Mouse (Mus musculus) midbrain, embryonic 14.5 days (tissue): ENCODE data around the gene Gnb3. TPM values are rescaled to one million over a fixed set of nuclear protein-coding genes. Genes with fewer than 3 reads are reported as not detected.
A peak's percentile ranks its signal among the peaks of the same experiment; 100 is the strongest.
"Not testable (repeated sequence)": the region's sequence is repeated elsewhere in the genome, so short reads cannot be mapped to it uniquely, and the experiment has no call there.

Experiments used
- ATAC-seq: fragments of 200-750 bp; cut with Nextera tagmentation; 2 replicates; pipeline ENCODE4 v1.8.0; 2017; ENCODE audit warnings: moderate number of reproducible peaks, moderate library complexity; ENCODE audit not compliant: low FRiP score, low TSS enrichment
- DNase-seq: peaks from one replicate; pipeline ENCODE4 v3.0.0-alpha.2; 2015
- H3K27ac ChIP-seq: fragments of 300-500 bp; sonication (generic); replicated peaks from 2 replicates; pipeline ENCODE4 v1.5.1; 2014; ENCODE audit warnings: mild to moderate bottlenecking, low read depth, low read length, moderate library complexity
- H3K27me3 ChIP-seq: fragments of 300-500 bp; sonication (generic); 2 replicates; pipeline ENCODE4 v1.6.1; 2014; ENCODE audit warnings: low read length, control low read depth, mixed read lengths; ENCODE audit not compliant: control insufficient read depth, insufficient read depth
- H3K36me3 ChIP-seq: fragments of 300-500 bp; sonication (generic); 2 replicates; pipeline ENCODE4 v1.6.1; 2014; ENCODE audit warnings: low read length, control low read depth; ENCODE audit not compliant: control insufficient read depth, insufficient read depth
- H3K4me1 ChIP-seq: fragments of 300-500 bp; sonication (generic); 2 replicates; pipeline ENCODE4 v1.6.1; 2014; ENCODE audit warnings: mild to moderate bottlenecking, antibody characterized with exemption, low read length, control low read depth; ENCODE audit not compliant: control insufficient read depth, insufficient read depth
- H3K4me2 ChIP-seq: fragments of 300-500 bp; sonication (generic); 2 replicates; pipeline ENCODE4 v1.6.1; 2014; ENCODE audit warnings: mild to moderate bottlenecking, low read length, moderate library complexity
- H3K4me3 ChIP-seq: fragments of 300-500 bp; sonication (generic); replicated peaks from 2 replicates; pipeline ENCODE4 v1.5.1; 2014; ENCODE audit warnings: low read depth, low read length
- H3K9ac ChIP-seq: fragments of 300-500 bp; sonication (generic); replicated peaks from 2 replicates; pipeline ENCODE4 v1.6.1; 2014; ENCODE audit warnings: mild to moderate bottlenecking, low read length, moderate library complexity
- H3K9me3 ChIP-seq: fragments of 300-500 bp; sonication (generic); 2 replicates; pipeline ENCODE4 v1.6.1; 2016; ENCODE audit warnings: low read length, control low read depth, mixed read lengths; ENCODE audit not compliant: control insufficient read depth
- WGBS: fragments of 180-500 bp; shearing (Covaris S2); extraction: QIAGEN DNeasy Blood & Tissue Kit; methylation state at CpG from one replicate; pipeline ENCODE4 v1.1.7; 2014; 5-methylcytosine and 5-hydroxymethylcytosine counted together
- polyA plus RNA-seq: library from polyadenylated mRNA; unstranded; fragments of >200 nt; fragmentation: Nextera tagmentation; extraction: Ambion mirVana; gene quantifications from 2 replicates; pipeline ENCODE4 v1.2.1, GENCODE M21; 2014

Gnb3 gene
- polyA plus RNA-seq, 1 experiment from 2014 or later: 4.5 TPM

DNA sequence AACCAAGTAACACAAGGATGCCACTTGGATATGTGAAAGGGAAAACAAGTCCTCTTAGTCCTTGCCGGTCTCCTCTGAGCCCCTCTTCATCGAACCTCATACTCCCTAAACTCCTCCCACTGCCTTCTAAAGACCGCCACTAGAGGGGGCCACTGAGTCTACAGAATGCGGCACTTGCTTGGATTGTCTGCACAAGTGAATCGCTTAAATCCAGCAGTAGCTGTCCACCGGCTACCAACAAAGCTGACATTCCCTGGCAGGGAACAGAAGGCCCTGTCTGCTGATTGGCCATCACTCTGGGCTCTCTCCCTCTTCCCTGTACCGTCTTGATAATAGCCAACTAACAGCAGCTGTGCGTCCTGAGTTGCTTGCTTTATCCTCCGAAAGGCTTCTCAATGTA lies 7.2 kb upstream of the Gnb3 start:
- H3K27ac ChIP-seq: peak overlapping the region; percentile 63
- no peaks in the 10 kb centered on the region for H3K9me3 ChIP-seq
- DNase-seq: peak; percentile 97
- peak; percentile 84 for ATAC-seq
- WGBS: 3% methylated on average over 9 of the region's 9 CpGs
- 0 out of 2 replicates have a peak overlapping the region, but pooled peaks have one; percentile 14 for H3K4me2 ChIP-seq
- H3K4me1 ChIP-seq: no peaks in the 10 kb centered on the region
- H3K9ac ChIP-seq: no peak overlapping the region
- no peak overlapping the region for H3K4me3 ChIP-seq
- peaks cover 21% of the 10 kb centered on the region for H3K36me3 ChIP-seq
- no peaks in the 10 kb centered on the region for H3K27me3 ChIP-seq

DNA sequence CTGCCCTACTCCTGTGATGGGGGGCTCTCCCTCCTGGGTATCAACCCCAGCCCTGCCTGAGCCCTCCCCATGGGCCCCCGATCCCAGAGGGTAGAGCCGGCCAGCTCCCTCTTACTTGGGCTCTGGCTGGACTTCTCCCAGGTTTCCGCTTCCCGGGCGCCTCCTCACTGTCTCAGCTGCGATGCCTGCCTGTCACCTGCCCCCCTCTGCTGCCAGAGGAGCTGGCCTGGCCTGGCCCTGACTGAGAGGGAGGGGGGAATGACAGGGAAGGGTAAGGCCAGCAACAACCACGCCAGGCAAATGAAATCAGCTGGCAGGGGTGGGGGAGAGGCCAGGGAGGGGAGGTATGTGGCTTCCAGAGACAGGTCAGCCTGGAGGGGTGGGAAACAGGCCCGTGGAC lies 270 bp downstream of the Gnb3 start:
- H3K9ac ChIP-seq: 0 out of 2 replicates have a peak overlapping the region, but pooled peaks have one; percentile 23

DNA sequence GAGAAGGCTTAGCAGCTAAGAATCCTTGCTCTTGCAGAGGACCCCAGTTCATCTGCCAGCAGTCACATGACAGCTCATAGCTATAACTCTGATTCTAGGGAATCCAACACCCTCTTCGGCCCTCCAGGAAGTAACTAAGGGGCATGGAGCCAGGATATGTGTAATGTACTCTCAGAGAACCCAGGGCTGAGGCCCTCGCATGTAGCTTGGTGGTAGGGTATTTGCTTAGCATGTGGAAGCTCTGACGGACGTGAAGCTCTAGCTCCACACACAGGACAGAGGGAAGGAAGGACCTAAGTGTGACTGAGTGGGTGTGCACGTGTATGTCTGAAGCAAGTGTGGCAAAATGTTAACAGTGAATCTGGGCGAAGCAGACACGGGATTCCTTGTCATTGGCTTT lies 3.7 kb downstream of the Gnb3 start:
- Histone ChIP-seq H3K9ac (no peak overlapping the region), H3K36me3 (no peaks in the 10 kb centered on the region; the same call in 1 of the 2 replicates), H3K4me1 (peaks cover 17% of the 10 kb centered on the region), H3K4me3 (no peak overlapping the region), H3K4me2 (no peak overlapping the region), H3K9me3 (no peaks in the 10 kb centered on the region), H3K27ac (no peak overlapping the region), H3K27me3 (no peaks in the 10 kb centered on the region)
- DNase-seq (no peak), ATAC-seq (no peak)
- 84% methylated on average over 7 of the region's 7 CpGs for WGBS

More for the DNA sequence above, 270 bp downstream of the Gnb3 start:
- Histone ChIP-seq H3K27me3 (no peaks in the 10 kb centered on the region), H3K36me3 (peaks cover 7% of the 10 kb centered on the region; the same call in 1 of the 2 replicates), H3K4me1 (peaks cover 17% of the 10 kb centered on the region), H3K27ac (peak overlapping the region; percentile 62), H3K4me3 (no peak overlapping the region), H3K4me2 (peak overlapping the region; percentile 30), H3K9me3 (no peaks in the 10 kb centered on the region)
- ATAC-seq: 0 out of 2 replicates have a peak, but pooled peaks have one; percentile 37
- 7% methylated on average over 8 of the region's 8 CpGs for WGBS
- DNase-seq: peak; percentile 20

DNA sequence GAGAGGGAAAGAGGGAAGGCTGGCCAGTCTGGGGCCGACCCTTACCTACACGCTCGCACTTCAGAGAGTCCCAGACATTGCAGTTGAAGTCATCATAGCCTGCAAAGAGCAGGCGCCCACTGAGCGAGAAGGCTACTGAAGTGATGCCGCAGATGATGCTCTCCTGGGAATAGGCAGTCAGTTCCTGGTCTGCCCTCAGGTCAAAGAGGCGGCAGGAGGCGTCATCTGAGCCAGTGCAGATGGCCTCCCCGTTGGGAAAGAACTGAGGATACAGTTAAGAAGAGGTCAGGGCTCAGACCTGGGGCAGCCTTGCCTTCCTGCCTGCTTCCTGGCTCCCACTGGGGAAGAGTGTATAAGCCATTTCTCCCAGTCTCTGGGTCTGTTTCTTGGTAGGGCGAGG lies 4.5 kb downstream of the Gnb3 start:
- H3K4me3 ChIP-seq: no peak overlapping the region
- H3K27me3 ChIP-seq: no peaks in the 10 kb centered on the region
- no peak for ATAC-seq
- peaks cover 14% of the 10 kb centered on the region for H3K4me1 ChIP-seq
- H3K9me3 ChIP-seq: no peaks in the 10 kb centered on the region
- WGBS: 68% methylated on average over 10 of the region's 10 CpGs
- H3K27ac ChIP-seq: no peak overlapping the region
- no peak for DNase-seq
- no peak overlapping the region for H3K4me2 ChIP-seq
- H3K9ac ChIP-seq: no peak overlapping the region
- H3K36me3 ChIP-seq: no peaks in the 10 kb centered on the region

DNA sequence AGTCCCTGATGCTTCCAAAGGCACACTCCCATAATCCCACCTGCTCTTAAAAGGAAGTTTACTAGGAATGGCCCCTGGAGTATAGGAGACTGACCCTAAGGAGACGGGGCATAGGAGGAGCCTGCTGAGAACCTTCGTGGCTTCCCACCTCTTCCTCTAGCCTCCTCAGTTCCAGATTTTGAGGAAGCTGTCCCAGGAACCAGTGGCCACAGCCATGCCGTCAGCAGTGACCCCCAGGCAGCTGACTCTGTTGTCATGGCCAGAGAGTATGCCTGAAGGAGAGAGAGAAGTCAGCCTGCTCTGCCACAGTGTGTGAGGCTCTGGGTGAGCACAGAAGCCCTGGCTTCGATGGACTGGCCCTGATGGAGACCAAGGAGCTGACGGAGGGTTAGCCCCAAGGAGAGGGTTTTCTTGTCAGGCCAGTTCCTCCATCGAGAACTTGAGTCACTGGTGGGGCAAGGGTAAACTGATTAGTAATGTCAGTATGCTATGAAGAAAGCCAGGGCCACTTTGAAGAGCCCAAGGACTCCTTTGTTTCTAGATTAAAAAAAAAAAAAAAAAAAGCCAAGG lies 5.5 kb downstream of the Gnb3 start:
- no peak for ATAC-seq
- H3K9me3 ChIP-seq: no peaks in the 10 kb centered on the region
- no peak overlapping the region for H3K4me2 ChIP-seq
- DNase-seq: no peak
- 83% methylated on average over 6 of the region's 6 CpGs for WGBS
- H3K36me3 ChIP-seq: no peaks in the 10 kb centered on the region
- no peaks in the 10 kb centered on the region for H3K27me3 ChIP-seq
- H3K4me3 ChIP-seq: no peak overlapping the region
- H3K4me1 ChIP-seq: peaks cover 9% of the 10 kb centered on the region
- no peak overlapping the region for H3K9ac ChIP-seq
- H3K27ac ChIP-seq: no peak overlapping the region

DNA sequence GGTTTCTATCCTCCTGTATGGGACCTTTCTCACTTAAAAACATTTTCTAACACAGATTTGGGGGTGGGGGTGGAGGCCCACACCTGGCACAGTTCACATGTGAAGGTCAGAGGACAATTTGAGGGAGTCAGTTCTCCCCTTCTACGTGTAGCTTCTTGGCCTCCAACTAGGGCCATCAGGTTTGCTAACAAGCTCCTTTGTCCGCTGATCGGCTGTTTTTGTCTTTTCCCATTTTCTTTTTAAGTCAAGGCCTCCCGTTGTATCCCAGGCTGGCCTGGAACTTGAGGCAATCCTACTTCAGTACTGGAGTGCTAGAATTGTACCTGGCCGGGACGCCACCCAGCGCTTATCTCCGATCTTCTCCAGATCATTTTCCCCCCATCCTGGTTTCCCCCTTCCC lies 8.4 kb downstream of the Gnb3 start:
- Histone ChIP-seq H3K27ac (no peak overlapping the region), H3K36me3 (0 out of 2 replicates have a peak, but pooled peaks cover 4% of the 10 kb centered on the region), H3K4me3 (no peak overlapping the region), H3K9ac (no peak overlapping the region), H3K27me3 (no peaks in the 10 kb centered on the region), H3K4me1 (peaks cover 15% of the 10 kb centered on the region), H3K4me2 (no peak overlapping the region), H3K9me3 (no peaks in the 10 kb centered on the region)
- ATAC-seq (no peak), DNase-seq (no peak)
- WGBS: 95% methylated on average over 8 of the region's 8 CpGs

DNA sequence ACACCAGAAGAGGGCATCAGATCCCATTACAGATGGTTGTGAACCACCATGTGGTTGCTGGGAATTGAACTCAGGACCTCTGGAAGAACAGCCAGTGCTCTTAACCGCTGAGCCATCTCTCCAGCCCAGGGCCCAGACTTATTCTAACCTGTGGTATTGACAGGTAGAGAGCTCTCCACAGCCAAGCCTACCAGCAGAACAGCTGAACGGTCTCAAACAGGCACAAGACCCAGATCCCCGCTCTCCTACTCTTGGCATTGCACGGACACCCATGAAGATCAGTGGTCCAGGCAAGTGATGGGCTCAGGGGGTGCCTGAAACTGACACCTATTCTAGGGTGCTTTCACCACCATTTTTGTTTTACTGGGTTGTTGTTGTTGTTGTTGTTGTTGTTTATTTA lies 8.9 kb downstream of the Gnb3 start:
- Histone ChIP-seq H3K4me2 (peak overlapping the region; percentile 67; the same call in 1 of the 2 replicates), H3K4me1 (peaks cover 15% of the 10 kb centered on the region)
- DNase-seq, H3K36me3 ChIP-seq, ATAC-seq, H3K9ac ChIP-seq, H3K27ac ChIP-seq, H3K9me3 ChIP-seq, H3K27me3 ChIP-seq, H3K4me3 ChIP-seq: not testable (repeated sequence)
- WGBS: 92% methylated on average over 4 of the region's 4 CpGs

DNA sequence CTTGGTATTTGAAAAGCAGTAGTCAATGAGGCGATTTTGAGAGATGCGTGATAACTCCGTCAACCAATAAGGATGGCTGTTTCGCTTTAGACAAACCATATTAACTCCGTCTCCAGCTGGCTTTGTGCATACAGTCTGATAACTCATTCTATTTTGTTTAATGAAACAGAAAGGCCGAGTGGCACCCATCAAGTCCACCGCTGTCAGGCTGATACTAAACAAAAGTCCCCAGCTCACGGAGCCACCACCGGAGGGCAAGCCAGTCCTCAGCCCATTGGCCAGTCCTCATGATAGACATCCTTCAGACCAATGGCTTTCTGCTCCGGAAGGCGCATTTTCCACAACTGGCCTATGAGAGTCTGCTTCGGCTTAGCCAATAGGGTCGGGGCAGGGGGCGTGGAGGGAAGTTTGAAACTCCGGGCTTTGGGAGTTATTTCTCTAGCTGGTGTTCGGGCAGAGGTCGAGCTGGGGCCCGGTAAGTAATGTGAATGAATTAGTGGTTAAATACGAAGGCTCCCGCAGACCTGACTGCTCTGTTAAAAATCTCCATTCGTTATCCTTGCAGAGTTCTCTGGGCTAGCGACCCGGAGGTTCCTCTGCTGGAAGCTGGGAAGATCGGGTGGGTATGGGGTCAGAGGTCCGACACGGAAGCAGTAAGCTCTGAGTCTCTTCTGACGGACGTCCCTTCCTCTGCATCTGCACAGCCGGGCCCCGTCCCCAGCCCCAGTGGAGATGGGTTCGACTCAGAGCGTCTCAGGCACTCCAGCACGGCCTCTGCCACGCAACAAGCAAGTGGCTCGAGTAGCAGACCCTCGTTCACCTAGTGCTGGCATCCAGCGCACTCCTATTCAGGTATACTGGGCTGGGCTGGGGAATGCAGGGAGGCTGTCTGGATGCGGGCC lies 10.0 kb downstream of the Gnb3 start:
- Histone ChIP-seq H3K9me3 (no peaks in the 10 kb centered on the region), H3K4me3 (peak overlapping the region; percentile 58), H3K4me1 (peaks cover 15% of the 10 kb centered on the region), H3K27ac (peak overlapping the region; percentile 87), H3K4me2 (peak overlapping the region; percentile 67), H3K36me3 (peaks cover 16% of the 10 kb centered on the region), H3K27me3 (no peaks in the 10 kb centered on the region), H3K9ac (peak overlapping the region; percentile 58)
- DNase-seq: peak; percentile 96
- WGBS: under 1% methylated on average over 38 of the region's 38 CpGs
- ATAC-seq: peak; percentile 87
